Mouse (Mus musculus) Muller cell, postnatal 12 days (primary cell): ENCODE measurements at regions not wholly inside any gene's neighbourhood (a gene's known extent, or its start where the extent isn't known, plus 50 kb on each side); places are given as distances from the start of the nearest gene placed in this dataset.

Experiments
- DNase-seq: peaks from one replicate; pipeline ENCODE4 v3.0.0-alpha.2; 2015; ENCODE audit errors: inconsistent ontology term

DNA sequence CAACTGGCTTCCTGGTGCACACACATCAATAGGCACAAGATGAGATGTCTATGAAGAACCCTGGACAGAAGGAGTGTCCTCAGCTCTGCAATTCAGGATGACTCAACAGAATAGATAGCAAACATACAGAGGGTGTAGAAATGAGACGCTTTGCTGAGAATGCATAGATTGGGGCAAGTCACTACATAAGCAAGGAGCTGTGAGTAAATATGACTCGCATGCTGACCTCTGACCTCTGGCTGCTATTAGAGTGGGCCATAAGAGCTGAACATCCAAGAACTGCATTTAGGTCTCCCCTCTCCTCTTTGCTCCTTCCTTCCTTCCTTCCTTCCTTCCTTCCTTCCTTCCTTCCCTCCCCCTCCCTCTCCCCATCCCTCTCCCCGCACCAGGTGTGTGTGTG, 221.0 kb upstream of the Foxq1 start:
- DNase-seq, result no peak

DNA sequence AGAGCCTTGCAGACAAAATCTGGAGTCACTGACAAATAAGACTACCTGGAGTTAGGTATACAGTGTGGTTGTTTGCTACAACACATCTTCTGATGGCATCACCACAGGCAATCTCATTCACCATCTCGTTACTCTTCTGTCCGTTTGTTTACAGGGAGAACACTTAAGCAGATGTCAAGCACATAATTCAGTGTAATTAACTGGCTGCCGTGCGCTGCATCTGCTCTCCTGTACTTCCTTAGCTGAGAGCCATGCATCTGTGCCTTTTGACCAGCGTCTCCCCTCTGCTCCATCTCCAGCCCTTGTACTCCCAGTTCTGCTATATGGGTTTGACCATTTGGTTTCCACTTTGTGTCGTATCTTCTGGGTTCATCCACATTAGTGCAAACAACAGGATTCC, 218.3 kb upstream of the Foxq1 start:
- no peak for DNase-seq

DNA sequence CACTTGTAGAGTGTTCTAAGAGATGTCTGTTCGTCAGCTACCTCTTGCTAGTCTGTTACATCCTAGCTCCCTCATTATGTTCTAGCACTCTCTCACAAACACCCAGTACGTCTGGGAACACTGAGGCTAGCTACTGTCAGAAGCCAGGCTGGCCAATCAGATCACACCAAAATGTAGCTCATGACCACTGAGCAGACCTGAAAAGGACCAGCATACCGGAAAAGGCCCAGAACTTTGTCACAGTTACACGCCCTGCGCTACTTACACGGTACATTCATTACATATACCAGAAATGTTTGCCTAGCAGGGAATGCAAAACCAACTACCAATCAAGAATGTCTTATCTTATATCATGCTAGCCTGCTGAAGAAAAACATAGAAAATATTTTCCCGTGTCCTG, 216.5 kb upstream of the Foxq1 start:
- no peak for DNase-seq

DNA sequence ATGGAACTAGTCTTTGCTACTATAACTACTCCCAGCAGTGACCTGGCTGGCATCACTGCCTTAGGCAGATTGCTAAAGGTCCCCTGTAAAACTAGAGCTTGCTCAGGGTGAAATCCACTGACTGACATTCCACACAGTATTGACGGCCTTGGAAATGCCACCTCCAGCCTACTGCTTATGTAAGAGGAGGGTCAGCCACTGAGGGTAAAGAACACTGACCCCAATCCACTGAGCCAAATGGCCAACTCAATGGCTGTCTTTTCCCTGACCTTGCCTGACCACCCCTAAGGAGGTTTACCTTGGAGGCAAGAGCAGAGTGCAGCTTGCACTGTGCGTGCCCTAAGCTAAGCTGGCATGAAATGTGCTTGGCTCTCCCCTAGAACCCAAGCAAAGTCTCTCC, 216.0 kb upstream of the Foxq1 start:
- no peak for DNase-seq

DNA sequence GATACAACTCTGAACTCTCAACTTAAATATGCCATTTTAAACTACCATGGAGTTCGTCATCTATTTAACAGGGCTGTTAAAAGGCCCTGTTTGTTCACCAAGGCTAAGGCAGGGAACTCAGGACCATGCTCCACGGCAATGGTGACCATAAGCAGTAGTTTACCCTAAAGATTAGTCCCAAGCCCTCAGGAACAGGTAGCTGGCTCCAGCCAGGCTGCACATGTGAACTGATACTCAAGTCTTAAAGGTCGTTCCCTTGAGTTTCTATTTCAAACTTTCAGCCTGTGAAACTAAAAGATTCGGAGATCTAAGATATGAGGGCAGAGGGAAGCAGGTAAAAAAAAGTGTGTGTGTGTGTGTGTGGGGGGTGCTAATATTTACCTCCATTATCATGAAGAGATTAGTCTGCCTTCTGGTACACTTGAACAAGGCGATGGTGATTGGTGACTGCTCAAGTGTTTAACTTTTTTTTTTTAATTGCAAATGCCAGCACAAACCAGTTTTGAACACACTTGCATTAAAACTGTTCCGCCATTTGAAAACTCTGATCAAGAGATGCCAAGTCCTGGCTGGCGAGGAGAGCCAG, 215.5 kb upstream of the Foxq1 start:
- DNase-seq, result no peak

- no peak for DNase-seq
Observed at GRCm38 (mm10) chr13:31341282-31342100, 214.4 kb upstream of the Foxq1 start.

- no peak for DNase-seq
Observed at GRCm38 (mm10) chr13:31346205-31346604, 209.7 kb upstream of the Foxq1 start.

GRCm38 (mm10) chr13:31347000-31347399, 208.9 kb upstream of the Foxq1 start:
- no peak for DNase-seq

- DNase-seq, result no peak
Observed at GRCm38 (mm10) chr13:31349671-31350070, 206.3 kb upstream of the Foxq1 start.

GRCm38 (mm10) chr13:31351481-31351880, 204.5 kb upstream of the Foxq1 start:
- DNase-seq, result no peak

DNA sequence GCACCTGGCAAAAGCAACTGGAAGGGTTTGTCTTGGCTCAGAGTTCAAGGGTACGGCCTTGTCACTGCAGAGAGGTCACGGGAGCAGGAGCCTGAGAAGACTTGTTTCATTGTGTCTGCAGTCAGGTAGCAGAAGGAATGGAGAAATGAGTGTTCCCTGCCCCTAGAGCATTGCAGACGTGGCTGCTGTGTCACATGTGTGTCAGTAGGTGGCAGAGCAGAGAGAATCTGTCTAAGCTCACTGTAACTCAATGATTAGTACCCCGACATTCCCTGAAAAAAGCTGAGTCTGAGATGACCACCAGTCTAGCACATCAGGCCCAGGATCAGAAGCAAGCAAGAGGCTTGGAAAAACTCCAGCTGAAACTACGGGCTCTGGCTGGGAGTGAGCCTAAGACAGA, 203.1 kb upstream of the Foxq1 start:
- DNase-seq, result no peak

- peak; percentile 19 for DNase-seq
Observed at GRCm38 (mm10) chr13:31359353-31359752, 196.6 kb upstream of the Foxq1 start.

DNA sequence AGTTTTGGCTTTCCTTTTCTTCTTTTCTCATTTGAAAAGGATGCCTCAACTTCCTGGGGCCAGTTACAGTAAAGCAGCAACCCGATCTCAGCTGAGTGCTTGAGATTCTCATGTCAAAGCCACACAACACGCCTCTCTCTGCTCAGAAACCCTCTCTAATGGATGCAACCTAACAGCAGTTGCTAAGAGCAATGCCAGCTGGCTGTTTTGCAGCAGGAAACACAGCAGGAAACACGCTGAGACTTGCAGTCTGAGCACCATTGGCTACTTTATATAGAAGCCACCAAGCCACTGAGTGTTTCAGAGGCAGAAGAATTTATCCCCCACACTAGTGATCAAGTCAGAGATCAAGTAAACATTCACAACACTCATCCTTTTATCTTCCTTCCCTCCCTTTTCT, 193.5 kb upstream of the Foxq1 start:
- peak; percentile 14 for DNase-seq

DNA sequence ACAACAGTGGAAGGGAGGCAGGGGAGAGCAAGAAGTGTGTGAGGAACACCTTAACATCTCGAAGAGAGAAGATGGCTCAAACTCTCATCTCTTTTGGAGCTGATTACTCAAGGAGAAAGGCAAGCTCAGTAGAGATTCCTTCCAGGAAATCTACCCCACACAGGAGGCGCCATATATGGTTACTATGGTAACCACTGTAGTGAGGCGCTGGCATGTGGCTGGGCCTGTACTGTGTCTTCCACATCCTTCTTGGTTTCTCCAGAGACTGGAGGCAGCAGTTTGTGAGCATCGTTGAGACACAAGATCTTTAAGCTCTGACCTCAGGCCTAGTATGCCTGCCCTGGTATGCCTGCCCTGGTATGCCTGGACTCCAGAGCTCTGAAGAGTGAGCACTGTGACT, 191.6 kb upstream of the Foxq1 start:
- DNase-seq, result no peak

DNA sequence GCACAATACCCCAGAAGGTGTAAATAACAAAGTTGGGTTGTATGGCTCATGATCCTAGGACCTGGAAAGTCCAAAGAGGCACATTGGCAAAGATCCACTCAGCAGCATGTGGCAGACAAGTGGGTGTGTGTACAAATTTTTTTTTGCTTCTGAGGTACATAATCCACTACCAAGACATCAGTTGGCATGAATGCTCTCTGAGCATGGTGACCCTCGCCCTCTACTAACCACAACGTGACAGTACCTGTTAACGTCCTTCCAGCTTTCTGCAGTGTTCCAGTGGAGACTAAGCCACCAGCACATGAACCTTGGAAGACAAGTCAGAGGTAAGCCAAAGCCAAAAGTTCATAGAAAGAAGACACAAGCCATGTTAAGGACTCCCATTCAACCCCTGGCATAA, 188.7 kb upstream of the Foxq1 start:
- DNase-seq, result no peak

GRCm38 (mm10) chr13:31369182-31369581, 186.8 kb upstream of the Foxq1 start:
- DNase-seq, result no peak

- DNase-seq, result no peak
Observed at GRCm38 (mm10) chr13:31370873-31371272, 185.1 kb upstream of the Foxq1 start.

DNA sequence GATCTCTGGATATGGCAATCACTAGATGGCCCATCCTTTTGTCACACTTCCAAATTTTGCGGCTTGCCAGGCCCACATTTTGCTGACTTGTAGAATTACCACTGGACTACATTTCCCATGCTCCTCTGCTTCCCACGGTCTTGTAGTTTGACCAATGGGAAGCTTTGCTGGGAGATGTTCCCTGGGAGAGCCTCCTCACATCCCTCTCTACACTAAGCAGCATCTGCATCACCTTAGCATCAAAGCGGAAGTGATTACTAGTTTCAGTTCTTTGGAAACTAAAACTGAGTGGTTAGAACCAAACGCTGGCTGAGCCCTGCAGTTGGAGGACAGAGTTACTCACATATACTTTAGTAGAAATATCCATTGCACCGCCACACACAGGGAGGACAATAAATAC, 181.9 kb upstream of the Foxq1 start:
- no peak for DNase-seq

DNA sequence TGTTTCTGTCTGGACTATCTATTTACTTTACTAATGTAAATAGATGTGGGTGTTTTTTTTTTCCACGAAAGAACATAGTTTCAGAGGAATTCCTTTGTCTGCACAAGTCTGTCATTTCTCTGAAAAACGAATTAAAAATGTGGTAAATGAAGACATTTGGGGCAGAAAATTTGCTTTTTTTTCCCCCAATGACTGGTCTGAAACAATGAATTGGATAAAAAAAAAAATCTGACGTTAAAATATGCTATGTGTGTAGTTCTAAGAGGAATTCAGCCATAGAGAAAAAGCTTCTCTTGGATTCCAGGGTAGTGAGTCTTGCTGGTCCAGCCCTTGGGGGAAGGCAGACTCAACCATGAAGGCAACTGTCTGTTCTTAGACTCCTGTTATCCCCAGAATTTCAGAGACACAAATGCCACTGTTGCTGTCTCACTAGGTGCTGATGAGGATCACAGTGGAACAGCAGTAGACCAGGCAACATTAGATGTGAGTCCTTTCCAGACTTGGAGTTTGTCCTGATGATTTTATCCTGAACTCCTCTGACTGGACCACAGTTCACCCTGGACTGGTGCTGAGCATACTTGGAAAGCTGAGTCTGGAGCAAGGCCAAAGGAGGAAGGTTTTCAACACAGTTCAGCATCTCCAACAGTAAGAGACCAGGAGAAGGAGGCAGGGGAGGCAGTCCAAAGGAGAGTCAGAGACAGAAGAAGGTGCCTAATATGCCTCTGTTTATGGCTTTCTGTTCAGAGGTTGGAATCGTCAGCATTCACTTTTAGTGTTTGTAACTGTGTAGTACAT, 162.3 kb upstream of the Foxq1 start:
- peak; percentile 56 for DNase-seq

DNA sequence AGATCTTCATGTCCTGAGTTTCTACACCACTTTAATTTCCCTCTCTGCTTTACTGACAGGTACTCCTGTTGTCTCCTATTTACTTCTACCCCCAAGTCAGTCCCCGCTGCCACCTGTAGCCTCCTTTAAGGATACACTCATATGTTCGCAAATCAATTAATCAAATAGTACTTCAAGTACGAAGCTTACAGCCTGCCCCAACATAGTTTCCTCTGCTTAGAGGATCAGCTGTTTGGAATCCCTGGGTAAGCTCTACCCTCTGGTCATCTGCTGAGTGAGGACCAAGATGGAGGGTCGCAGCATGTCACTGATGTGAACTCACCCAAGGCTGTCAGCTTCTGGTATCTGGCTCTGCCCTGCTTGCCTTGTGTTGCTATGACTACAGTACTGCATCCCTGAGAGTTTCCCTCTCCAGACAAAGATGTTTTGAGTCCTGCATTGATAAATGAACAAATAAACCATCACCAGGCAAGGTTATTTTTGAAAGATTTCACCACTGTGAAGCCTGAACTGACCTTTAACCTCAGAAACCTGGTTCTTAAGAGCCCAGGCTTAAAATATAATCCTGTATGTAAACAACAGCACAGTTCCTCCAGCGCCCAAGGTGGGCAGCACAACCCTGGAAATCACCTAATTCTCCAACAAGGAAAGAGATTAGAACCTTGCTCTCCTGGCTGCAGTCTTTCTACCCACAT, 159.6 kb upstream of the Foxq1 start:
- DNase-seq, result no peak

DNA sequence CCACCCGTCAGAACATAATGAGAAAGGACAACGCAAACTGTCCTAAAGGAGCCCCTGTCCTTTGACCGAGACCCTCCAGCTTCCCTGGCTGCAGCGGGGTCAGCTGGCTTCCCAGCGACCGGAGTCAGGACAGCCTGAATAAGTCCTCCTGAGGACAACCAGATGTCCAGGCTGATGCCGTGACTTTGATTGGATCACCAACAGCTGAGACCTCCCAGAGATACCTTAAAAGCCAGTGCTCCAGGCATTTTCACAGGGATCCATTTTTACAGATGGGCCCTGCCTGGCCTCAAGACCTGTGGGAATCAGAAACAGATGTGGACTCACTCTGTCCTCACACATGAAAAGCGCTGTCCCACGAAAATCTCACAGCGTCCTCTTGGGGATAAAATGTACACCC, 158.7 kb upstream of the Foxq1 start:
- no peak for DNase-seq

- no peak for DNase-seq
Observed at GRCm38 (mm10) chr13:31400401-31400800, 155.5 kb upstream of the Foxq1 start.
